Mouse (Mus musculus) kidney, adult 11 months (tissue): ENCODE data around the gene Zfp219.
"Not testable (repeated sequence)": the region's sequence is repeated elsewhere in the genome, so short reads cannot be mapped to it uniquely, and the experiment has no call there.

Source experiments
- DNase-seq: peaks from one replicate; pipeline ENCODE4 v3.0.0; 2022

Zfp219 gene

GRCm38 (mm10) chr14:52020486-52021137 lies at the start of gene Zfp219:
Gene Zfp219, minus strand, starts transcription at chr14:52020733.
- DNase-seq, result peak; percentile 90

GRCm38 (mm10) chr14:52066135-52066534 lies 45.6 kb upstream of the Zfp219 start:
- DNase-seq, result no peak

- no peak for DNase-seq
Observed at GRCm38 (mm10) chr14:52061798-52062197, 41.3 kb upstream of the Zfp219 start.

GRCm38 (mm10) chr14:52060800-52061199 lies 40.3 kb upstream of the Zfp219 start:
- DNase-seq, result no peak

- no peak for DNase-seq
Observed at GRCm38 (mm10) chr14:52059982-52060381, 39.4 kb upstream of the Zfp219 start.

- not testable (repeated sequence) for DNase-seq
Observed at GRCm38 (mm10) chr14:52052720-52053119, 32.2 kb upstream of the Zfp219 start.

GRCm38 (mm10) chr14:52045966-52046565 lies 25.5 kb upstream of the Zfp219 start:
- DNase-seq, result no peak

- no peak for DNase-seq
Observed at GRCm38 (mm10) chr14:52044901-52045678, 24.6 kb upstream of the Zfp219 start.

GRCm38 (mm10) chr14:52043446-52043845 lies 22.9 kb upstream of the Zfp219 start:
- DNase-seq, result no peak

- not testable (repeated sequence) for DNase-seq
Observed at GRCm38 (mm10) chr14:52042359-52042758, 21.8 kb upstream of the Zfp219 start, which contains the start of gene Olfr221. Gene Olfr221, minus strand, starts transcription at chr14:52042459.

GRCm38 (mm10) chr14:52039332-52039731 lies 18.8 kb upstream of the Zfp219 start:
- no peak for DNase-seq

GRCm38 (mm10) chr14:52035926-52036325 lies 15.4 kb upstream of the Zfp219 start:
- DNase-seq, result no peak

GRCm38 (mm10) chr14:52026342-52026741 lies 5.8 kb upstream of the Zfp219 start:
- DNase-seq, result no peak

GRCm38 (mm10) chr14:52024133-52024532 lies 3.6 kb upstream of the Zfp219 start:
- DNase-seq, result no peak

GRCm38 (mm10) chr14:52022709-52023459 lies 2.4 kb upstream of the Zfp219 start:
- peak; percentile 94 for DNase-seq

GRCm38 (mm10) chr14:52022244-52022708 lies 1.7 kb upstream of the Zfp219 start:
- no peak for DNase-seq

- no peak for DNase-seq
Observed at GRCm38 (mm10) chr14:52021568-52022212, 1.2 kb upstream of the Zfp219 start.

- no peak for DNase-seq
Observed at GRCm38 (mm10) chr14:52021138-52021529, 601 bp upstream of the Zfp219 start.

GRCm38 (mm10) chr14:52019590-52020340 lies 768 bp downstream of the Zfp219 start:
- DNase-seq, result peak; percentile 98

- no peak for DNase-seq
Observed at GRCm38 (mm10) chr14:52019051-52019589, 1.4 kb downstream of the Zfp219 start.
